Mouse (Mus musculus) brain, adult 2 months (tissue): Measurements from ENCODE around the gene Ppp1r1c.
"Not testable (repeated sequence)": the region's sequence is repeated elsewhere in the genome, so short reads cannot be mapped to it uniquely, and the experiment has no call there.

Source experiments
- DNase-seq: peaks from one replicate; pipeline ENCODE4 v3.0.0; 2011; ENCODE audit warnings: low read depth, low spot score

Gene Ppp1r1c

DNA sequence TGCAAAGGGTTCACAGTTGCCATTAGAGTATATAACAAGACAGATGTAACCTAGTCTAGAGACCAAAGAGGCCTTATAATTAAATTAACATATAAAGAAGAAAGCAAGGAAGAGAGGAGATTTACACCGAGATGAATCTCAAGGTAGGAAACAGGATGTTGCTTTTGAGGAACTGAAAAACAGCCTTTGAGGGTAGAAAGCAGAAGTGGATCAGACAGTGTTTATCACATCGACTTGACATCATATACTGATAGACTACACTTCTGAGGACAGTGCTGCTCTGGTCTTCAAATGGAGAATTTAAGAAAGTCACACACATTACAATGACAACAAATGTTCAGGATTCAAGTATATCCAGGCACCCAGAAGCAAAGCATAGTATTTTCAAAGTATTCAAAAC lies 34.4 kb downstream of the Ppp1r1c start:
- no peak for DNase-seq

- DNase-seq, result no peak
These were observed 36.6 kb downstream of the Ppp1r1c start for GRCm38 (mm10) chr2:79744164-79744563.

DNA sequence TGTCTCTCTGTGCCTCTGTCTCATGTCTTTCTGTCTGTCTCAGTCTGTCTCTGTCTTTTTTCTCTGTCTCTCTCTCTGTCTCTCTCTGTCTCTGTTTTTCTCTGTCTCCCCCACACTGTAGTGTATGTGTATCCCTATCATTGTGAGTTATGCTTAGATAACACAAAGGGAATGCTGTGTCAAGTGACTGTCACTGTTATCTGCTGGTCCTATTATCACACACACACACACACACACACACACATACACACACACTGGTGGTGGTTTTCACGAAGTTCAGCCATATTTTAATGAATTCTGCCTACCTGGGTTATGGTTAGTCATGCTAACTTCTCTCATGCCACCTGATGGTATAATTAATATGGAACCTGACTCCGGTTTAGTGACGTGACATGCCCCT lies 44.1 kb downstream of the Ppp1r1c start:
- no peak for DNase-seq

DNA sequence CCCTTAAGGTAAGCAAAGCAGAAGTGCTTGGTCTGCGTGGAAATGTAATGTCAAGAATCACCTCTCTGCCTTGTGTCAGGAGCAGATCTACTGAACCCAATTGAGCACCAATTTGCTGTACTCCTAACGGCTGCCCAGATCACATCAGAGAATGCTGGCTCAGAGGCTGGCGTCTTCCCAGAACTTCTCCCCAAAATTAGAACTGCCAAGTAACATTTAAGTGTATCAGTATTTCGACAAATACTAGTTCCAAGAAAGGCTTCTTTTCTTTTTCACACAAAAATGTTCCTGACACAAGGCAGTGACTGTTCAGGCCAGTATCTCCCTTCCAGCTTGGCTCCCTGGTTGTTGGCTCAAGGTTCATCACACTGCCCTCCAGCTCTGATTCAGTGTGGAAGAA lies 52.4 kb downstream of the Ppp1r1c start:
- peak; percentile 59 for DNase-seq

DNA sequence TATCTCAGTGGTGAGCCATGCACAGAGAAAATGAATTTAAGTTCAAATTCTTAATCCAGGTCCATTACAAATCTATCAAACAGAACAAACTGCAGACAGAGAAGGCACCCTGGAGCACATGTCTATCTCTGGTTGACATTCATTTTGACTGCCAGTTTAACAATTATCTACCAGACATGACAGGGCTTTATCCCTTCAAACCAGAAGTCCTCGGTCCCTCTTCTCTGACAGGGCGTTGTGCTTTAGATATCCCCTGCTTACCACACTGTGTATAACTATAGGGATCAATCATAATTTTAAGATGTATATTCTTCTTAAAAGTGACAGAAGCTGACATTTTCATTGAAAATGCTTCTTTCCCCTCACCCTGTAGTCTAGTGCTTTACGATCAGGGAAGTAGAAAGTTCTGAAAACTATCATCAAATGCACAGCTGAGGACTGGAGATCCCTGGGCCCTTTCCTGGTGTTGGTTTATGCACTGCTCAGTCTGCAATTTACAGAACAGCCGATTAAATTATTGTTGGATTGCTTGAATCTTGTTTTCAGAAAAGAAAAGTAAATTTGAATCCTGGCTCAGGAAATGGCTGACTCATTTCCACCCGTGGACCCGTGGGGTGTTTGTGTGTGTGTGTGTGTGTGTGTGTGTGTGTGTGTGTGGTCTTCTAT lies 55.3 kb downstream of the Ppp1r1c start:
- DNase-seq, result peak; percentile 13

GRCm38 (mm10) chr2:79765032-79765431 lies 57.5 kb downstream of the Ppp1r1c start:
- DNase-seq, result no peak

- DNase-seq, result no peak
These were observed 58.1 kb downstream of the Ppp1r1c start for GRCm38 (mm10) chr2:79765723-79766122.

DNA sequence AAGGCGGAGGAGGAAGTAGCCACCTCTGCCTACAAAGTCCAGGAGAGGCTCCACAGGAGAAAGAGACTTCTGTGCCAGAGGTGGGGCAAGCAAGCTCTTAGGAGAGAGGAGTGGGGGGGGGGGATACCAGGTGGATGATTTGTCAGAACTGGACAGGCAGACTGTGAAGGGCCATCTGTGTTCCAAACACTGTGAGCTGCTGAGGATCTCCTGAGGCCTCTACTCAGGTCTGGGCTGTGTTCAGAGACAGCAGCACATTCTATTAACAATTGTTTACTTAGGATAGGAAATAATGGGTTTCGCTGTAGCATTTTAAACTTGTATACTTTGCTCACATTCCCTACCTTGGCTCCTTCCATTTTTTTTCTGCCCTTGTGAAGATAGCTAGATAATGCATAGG lies 61.0 kb downstream of the Ppp1r1c start:
- DNase-seq, result no peak

GRCm38 (mm10) chr2:79770307-79770706 lies 62.7 kb downstream of the Ppp1r1c start:
- DNase-seq, result no peak

- DNase-seq, result peak; percentile 93
These were observed 66.8 kb downstream of the Ppp1r1c start for GRCm38 (mm10) chr2:79774372-79774771.

- DNase-seq, result no peak
These were observed 70.2 kb downstream of the Ppp1r1c start for GRCm38 (mm10) chr2:79777801-79778200.

DNA sequence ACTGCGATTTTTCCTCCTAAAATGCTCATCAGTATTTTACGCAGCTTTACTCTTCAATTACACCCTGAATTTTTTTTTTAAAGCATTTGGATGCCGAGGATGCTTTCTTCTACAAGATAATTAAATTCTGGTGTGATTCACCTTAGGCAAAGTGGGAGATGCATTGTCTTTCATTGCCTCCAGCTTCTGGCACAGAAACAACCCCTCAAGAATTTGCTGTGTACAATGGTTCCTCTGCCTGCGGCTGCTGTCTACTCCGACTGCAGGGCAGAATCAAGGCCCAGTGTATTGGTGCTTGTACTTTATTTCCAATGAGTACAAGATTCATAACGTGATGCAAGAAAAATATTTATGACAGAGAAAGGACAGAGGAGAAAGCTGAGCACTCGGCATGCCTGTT lies 73.2 kb downstream of the Ppp1r1c start:
- DNase-seq, result peak; percentile 24

GRCm38 (mm10) chr2:79785541-79786134 lies 78.1 kb downstream of the Ppp1r1c start:
- DNase-seq, result no peak

DNA sequence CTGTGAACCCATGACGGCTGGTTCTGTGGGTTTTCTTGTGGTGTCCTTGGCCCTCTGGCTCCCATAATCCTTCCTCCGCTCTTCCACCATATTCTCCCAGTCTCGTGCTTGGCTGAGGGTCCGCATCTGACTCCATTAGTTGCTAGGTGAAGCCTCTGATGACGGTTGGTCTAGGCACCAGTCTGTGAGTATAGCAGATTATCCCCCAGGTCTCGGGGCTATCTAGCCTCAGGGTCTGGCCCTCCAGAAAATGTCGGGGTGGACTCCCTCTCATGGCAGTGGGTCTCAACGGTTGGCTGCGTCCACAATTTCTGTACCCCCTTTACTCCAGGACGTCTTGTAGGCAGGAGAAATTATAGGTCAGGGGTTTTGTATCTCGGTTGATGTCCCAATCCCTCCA lies 78.9 kb downstream of the Ppp1r1c start:
- no peak for DNase-seq

DNA sequence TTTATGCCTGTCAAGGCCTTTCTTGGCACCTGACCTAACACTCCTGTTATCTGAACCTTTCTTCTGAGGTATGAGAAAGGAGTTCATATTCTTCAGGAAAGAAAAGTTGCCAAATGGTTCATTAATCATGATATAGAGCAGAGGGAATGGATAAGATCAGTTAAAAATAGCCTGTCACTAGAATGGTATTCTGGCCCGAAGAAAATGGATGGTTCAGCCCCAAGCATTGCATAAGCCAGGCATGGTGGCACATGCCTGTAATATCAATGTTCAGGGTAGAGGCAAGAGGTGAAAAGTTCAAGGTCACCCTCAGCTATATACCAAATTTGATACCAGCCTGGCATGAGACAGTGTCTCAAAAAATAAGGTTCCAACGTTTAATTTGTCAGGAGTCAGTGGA lies 85.6 kb downstream of the Ppp1r1c start:
- no peak for DNase-seq

DNA sequence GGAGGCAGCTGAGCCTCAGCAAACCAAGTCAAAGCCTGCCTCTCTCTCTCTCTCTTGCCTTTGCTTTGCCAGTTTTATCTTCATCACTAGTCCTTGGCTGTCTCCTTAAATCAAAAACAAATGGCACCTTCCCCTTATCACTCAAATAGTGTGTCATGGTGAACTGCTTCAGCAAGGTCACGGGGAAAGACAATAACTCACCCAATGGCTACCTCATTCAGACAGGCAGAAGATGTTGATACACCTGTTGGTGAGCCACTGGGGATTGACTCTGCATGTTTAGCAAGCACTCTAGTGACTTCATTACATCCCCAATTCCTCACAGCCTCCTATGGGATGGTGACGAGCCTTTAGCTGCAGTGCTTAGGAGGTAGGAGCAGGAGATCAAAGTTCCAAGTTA lies 89.9 kb downstream of the Ppp1r1c start:
- DNase-seq, result no peak

- no peak for DNase-seq
These were observed 91.0 kb downstream of the Ppp1r1c start for GRCm38 (mm10) chr2:79798627-79799026.

- no peak for DNase-seq
These were observed 108.3 kb downstream of the Ppp1r1c start for GRCm38 (mm10) chr2:79815708-79816484.

- DNase-seq, result no peak
These were observed 112.0 kb downstream of the Ppp1r1c start for GRCm38 (mm10) chr2:79819543-79819942.

- no peak for DNase-seq
These were observed 118.3 kb downstream of the Ppp1r1c start for GRCm38 (mm10) chr2:79825853-79826252.

DNA sequence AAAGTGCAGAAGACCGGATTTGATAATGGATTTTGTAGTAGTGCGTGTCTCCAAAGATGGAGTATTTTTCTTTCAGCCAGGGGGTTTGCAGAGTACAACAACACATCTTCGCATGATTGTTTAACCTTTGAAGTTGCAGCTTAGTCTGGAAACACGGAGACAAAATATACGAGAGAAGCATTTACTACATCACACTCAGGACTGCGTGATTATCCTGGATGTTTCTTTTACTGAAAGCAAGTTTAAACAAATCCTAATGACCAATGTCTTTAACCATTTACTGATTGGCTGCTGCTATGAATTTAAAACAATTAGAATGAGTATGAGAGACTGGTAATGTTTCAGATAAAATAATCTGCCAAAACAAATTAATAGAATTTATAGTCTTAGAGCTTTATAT lies 131.5 kb downstream of the Ppp1r1c start:
- no peak for DNase-seq

- no peak for DNase-seq
These were observed 131.9 kb downstream of the Ppp1r1c start for GRCm38 (mm10) chr2:79839513-79839912.

DNA sequence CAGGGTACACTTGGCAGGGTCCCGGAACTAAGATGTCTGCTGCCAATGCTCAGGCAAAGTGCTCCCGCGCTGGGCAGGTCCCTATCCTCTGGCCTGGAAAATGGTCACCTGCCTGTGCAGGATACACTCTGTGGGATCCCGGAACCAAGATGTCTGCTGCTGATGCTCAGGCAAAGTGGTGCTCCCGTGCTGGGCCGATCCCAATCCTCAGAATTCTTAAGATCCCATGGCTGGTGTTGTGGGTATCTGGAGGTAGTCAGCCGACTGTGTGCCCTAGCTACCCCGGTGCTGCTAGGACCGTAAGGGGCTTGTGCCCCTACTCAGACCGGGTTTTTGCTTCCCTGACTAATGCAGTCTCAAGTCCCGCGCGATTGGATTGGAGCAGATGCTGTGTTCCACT lies 139.8 kb downstream of the Ppp1r1c start:
- DNase-seq, result not testable (repeated sequence)
